Mouse (Mus musculus): ENCODE data around the gene Psmd13. TPM values are rescaled to one million over a fixed set of nuclear protein-coding genes. Genes with fewer than 3 reads are reported as not detected.

Gene Psmd13
- polyA plus RNA-seq, 1 experiment, result 130 TPM

DNA sequence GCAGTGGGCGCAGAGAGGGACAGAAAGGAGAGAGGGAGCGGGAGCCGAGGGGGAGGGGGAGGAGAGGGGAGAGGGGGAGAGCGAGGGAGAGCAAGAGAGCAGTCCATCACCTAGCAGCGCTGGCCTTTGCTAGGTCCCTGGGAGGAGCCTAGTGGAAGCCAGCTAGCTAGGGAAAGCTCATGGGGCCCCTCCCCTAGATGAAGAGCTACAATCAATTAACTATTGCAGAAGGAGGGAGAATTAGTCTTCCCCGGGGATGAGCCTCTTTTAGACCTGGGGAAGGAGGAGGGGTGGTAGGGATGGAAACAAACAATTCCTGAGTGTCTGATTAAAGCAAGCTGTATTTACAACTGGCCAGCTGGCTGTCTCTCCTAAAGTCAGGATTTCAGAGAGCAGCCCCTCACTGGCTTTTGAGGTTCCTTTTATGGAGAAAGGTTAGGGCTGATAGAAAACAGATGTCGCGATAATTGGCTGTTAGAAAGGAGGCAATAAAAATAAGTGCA lies 58.0 kb downstream of the Psmd13 start:
- TF ChIP-seq GATA1 (IDR thresholded peaks at IDR 0.05; ENCODE audit: borderline replicate concordance, low read length), result no peak
- no peak for TF ChIP-seq FLI1 (IDR thresholded peaks at IDR 0.05; ENCODE audit: low read length)
- Histone ChIP-seq H3K9me3 (no peaks in the 10 kb centered on the region), H3K27me3 (replicated peaks) (no peaks in the 10 kb centered on the region), H3K4me3 (replicated peaks) (no peak overlapping the region), H3K36me3 (replicated peaks; ENCODE audit: low read length) (peaks cover 21% of the 10 kb centered on the region), H3K4me1 (peaks cover 67% of the 10 kb centered on the region)

DNA sequence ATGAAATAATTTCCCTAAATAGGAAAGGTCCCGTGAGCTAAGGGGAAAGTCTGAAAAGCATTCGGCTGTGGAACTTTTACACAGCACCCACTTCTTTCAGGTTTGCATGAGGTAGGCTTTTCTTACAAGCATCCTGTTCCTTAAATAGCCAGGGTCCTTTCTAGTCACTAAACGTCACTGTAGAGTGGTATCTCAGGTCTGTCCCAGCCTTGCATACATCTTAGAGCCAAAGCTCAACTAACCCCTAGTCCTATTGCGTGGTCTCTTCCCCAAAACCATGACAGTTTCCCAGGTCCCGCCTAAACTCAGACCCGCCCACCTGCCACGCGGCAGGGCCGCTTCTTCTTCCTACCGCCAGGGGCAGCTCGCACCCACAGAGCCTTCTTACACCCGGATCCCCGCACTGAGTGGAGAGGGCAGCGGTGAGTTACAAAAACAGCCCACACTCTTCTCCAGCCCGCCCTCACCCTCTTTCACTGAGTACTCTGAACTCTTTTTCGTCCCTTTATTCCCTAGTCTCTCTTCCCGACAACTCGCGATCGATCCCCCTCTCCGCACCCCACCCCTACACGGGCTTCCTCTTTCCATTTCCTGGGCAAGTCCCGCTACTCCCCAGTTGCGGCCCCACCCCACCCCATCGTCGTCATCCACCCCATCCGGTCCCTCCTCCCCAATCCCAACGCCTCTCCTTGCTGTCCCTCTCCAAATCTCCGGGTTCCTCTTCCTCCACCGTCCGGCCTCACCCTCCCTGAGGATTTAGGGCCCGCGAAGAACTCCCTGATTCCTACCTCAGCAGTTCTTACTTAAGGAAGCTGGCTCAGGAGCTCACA lies 59.7 kb downstream of the Psmd13 start, which contains the start of gene Pgghg:
Pgghg (plus strand) TSS at position 170 of the 830 bp plus-strand sequence.
- H3K4me1 ChIP-seq, result peaks cover 77% of the 10 kb centered on the region
- peak within 1 kb of the TSS; percentile 93 for H3K4me3 ChIP-seq (replicated peaks)
- no peaks in the 10 kb centered on the region for H3K27me3 ChIP-seq (replicated peaks)
- H3K9me3 ChIP-seq, result no peaks in the 10 kb centered on the region
- H3K36me3 ChIP-seq (replicated peaks; ENCODE audit: low read length), result peaks cover 38% of the 10 kb centered on the region
- TF ChIP-seq GATA1 (IDR thresholded peaks at IDR 0.05; ENCODE audit: borderline replicate concordance, low read length) (no peak), FLI1 (IDR thresholded peaks at IDR 0.05; ENCODE audit: low read length) (no peak)

DNA sequence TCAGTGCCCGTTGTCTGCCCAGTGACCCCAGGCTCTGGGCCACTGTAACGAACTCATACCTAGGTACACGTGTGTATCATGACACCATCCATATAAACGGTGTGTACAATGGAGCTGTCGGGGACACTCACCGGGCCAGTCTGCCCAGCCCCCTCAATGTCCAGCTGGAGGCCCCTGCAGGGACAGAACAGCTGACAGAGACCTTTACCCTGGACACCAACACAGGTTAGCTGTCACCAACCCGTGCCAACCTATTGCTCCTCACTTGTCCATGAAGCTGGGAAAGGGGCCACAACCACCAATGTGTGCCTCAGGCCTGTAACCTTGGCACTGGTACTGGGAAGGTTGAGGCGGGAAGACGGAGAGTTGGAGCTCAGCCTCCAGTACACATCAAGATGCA lies 60.6 kb downstream of the Psmd13 start:
- TF ChIP-seq GATA1 (IDR thresholded peaks at IDR 0.05; ENCODE audit: borderline replicate concordance, low read length), result no peak
- no peak for TF ChIP-seq FLI1 (IDR thresholded peaks at IDR 0.05; ENCODE audit: low read length)
- H3K9me3 ChIP-seq, result no peaks in the 10 kb centered on the region
- peaks cover 86% of the 10 kb centered on the region for H3K4me1 ChIP-seq
- H3K36me3 ChIP-seq (replicated peaks; ENCODE audit: low read length), result peaks cover 47% of the 10 kb centered on the region
- no peaks in the 10 kb centered on the region for H3K27me3 ChIP-seq (replicated peaks)
- peak overlapping the region; percentile 93 for H3K4me3 ChIP-seq (replicated peaks)

DNA sequence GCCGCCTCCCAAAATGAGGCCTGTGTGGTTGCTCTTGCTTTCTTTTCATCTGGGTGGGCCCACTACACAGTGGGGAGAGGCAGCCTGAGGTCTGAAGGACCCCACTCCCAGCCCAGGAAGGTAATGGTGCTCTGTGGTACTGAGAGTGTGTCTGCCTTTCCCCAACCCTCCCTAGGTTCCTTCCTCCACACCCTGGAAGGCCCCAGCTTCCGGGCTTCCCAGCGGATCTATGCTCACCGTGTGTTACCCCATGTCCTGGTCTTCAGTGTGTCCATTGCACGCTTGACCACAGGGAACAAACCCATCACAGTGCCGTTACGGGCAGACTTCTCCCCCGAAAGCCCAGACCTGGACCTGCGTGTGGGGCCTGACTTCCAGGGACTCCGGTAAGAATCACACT lies 61.0 kb downstream of the Psmd13 start:
- peaks cover 51% of the 10 kb centered on the region for H3K36me3 ChIP-seq (replicated peaks; ENCODE audit: low read length)
- TF ChIP-seq GATA1 (IDR thresholded peaks at IDR 0.05; ENCODE audit: borderline replicate concordance, low read length) (no peak), FLI1 (IDR thresholded peaks at IDR 0.05; ENCODE audit: low read length) (no peak)
- H3K4me3 ChIP-seq (replicated peaks), result peak overlapping the region; percentile 51
- H3K27me3 ChIP-seq (replicated peaks), result no peaks in the 10 kb centered on the region
- no peaks in the 10 kb centered on the region for H3K9me3 ChIP-seq
- H3K4me1 ChIP-seq, result peaks cover 91% of the 10 kb centered on the region

DNA sequence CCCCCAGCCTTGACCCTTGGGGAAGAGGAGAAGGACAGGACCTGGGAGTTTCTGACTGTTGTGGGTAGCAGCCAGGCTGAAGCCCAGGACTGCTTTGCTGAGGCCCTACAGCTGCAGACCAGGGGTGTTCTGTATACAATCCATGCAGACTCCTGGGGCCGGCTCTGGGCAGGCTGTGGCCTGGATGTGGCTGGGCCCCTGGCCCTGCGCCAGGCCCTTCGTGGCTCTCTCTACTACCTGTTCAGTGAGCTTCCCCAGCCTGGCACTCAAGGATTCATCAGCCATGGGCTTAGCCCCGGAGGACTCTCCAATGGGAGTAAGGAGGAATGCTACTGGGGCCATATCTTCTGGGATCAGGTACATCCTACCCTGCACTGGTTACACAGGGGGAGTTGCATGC lies 61.6 kb downstream of the Psmd13 start:
- Histone ChIP-seq H3K4me1 (peaks cover 96% of the 10 kb centered on the region), H3K27me3 (replicated peaks) (no peaks in the 10 kb centered on the region), H3K9me3 (no peaks in the 10 kb centered on the region), H3K4me3 (replicated peaks) (peak overlapping the region; percentile 5), H3K36me3 (replicated peaks; ENCODE audit: low read length) (peaks cover 57% of the 10 kb centered on the region)
- TF ChIP-seq FLI1 (IDR thresholded peaks at IDR 0.05; ENCODE audit: low read length), result no peak
- TF ChIP-seq GATA1 (IDR thresholded peaks at IDR 0.05; ENCODE audit: borderline replicate concordance, low read length), result no peak

DNA sequence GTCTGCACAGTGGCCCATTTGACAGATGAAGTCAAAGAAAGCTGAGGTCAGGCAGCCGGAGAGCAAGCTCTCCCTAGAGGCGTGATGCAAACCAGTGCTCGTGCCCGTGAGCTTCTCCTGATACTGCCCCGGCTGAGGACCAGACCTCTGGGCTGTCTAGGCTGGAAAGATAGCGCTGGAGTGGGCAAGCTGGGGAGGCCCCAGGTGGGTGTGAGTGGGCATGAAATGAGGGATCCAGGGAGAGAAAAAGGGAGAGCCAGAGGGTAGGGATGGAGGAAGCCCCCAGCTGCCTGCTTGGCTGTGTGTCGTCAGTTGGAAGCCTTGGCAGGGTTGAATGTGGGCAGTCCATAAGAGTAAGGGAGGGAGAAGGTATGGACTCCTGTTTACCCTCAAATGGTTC lies 62.5 kb downstream of the Psmd13 start:
- Histone ChIP-seq H3K36me3 (replicated peaks; ENCODE audit: low read length) (peaks cover 66% of the 10 kb centered on the region), H3K4me3 (replicated peaks) (no peak overlapping the region), H3K9me3 (no peaks in the 10 kb centered on the region), H3K27me3 (replicated peaks) (no peaks in the 10 kb centered on the region), H3K4me1 (peaks cover 97% of the 10 kb centered on the region)
- TF ChIP-seq GATA1 (IDR thresholded peaks at IDR 0.05; ENCODE audit: borderline replicate concordance, low read length) (no peak), FLI1 (IDR thresholded peaks at IDR 0.05; ENCODE audit: low read length) (no peak)

DNA sequence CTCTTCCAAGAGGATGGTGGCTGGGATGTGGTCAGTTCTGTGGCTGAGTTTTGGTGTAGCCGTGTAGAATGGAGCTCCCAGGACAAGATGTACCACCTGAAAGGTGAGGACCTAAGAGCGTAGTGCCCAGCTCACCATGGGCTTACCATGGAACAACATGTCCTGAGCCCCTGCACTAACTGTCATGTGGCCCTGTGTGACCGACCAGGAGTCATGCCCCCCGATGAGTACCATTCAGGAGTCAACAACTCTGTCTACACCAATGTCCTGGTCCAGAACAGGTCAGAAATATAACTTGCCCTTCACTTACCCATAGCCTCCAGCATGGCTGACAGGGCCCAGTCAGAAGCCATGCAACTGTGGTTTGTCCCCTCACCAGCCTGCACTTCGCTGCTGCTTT lies 63.5 kb downstream of the Psmd13 start:
- Histone ChIP-seq H3K36me3 (replicated peaks; ENCODE audit: low read length) (peaks cover 76% of the 10 kb centered on the region), H3K9me3 (no peaks in the 10 kb centered on the region), H3K27me3 (replicated peaks) (no peaks in the 10 kb centered on the region), H3K4me3 (replicated peaks) (no peak overlapping the region), H3K4me1 (peaks cover 97% of the 10 kb centered on the region)
- TF ChIP-seq FLI1 (IDR thresholded peaks at IDR 0.05; ENCODE audit: low read length), result no peak
- no peak for TF ChIP-seq GATA1 (IDR thresholded peaks at IDR 0.05; ENCODE audit: borderline replicate concordance, low read length)

DNA sequence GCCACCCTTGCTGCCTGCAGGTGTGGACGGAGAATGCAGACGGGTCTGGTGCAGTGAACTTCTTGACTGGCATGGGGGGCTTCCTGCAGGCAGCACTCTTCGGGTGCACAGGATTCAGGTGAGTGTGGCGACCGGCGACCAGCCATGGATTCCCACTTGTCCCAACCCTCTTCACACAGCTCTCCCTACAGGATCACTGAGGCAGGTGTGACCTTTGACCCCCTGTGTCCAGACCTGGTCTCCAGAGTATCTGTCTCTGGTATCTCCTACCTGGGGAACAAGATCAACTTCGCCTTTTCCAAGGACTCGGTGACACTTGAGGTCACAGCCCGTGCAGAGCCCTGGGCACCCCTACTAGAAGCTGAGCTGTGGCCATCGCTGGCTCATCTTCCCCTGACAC lies 64.5 kb downstream of the Psmd13 start:
- Histone ChIP-seq H3K4me3 (replicated peaks) (peak overlapping the region; percentile 16), H3K36me3 (replicated peaks; ENCODE audit: low read length) (peaks cover 86% of the 10 kb centered on the region), H3K9me3 (no peaks in the 10 kb centered on the region), H3K4me1 (peaks cover 97% of the 10 kb centered on the region), H3K27me3 (replicated peaks) (no peaks in the 10 kb centered on the region)
- TF ChIP-seq FLI1 (IDR thresholded peaks at IDR 0.05; ENCODE audit: low read length), result no peak
- TF ChIP-seq GATA1 (IDR thresholded peaks at IDR 0.05; ENCODE audit: borderline replicate concordance, low read length), result no peak

DNA sequence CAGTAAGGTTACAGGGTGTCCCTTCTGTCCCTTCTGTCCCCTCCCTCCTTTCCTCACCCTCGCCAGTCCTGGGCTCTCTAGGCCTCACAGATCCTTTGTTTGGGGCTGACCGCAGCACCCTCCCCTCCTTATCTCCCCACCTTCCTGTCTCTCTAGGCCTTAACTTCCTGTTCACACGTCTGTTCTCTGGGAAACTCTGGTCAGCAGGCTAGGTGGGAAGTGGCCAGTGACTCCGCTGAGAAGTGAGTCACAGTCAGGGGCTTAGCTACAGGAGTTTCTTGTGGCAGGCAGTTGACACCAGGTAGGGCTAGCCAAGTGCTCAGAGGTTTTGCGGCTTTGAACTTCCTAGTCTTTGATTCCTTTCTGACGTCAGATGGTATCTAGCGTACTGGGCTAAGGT lies 65.2 kb downstream of the Psmd13 start:
- TF ChIP-seq GATA1 (IDR thresholded peaks at IDR 0.05; ENCODE audit: borderline replicate concordance, low read length) (peak; percentile 93), FLI1 (IDR thresholded peaks at IDR 0.05; ENCODE audit: low read length) (0 out of 2 replicates have a peak, but pooled peaks have one; percentile 15)
- Histone ChIP-seq H3K36me3 (replicated peaks; ENCODE audit: low read length) (peaks cover 93% of the 10 kb centered on the region), H3K4me1 (peaks cover 100% of the 10 kb centered on the region), H3K27me3 (replicated peaks) (no peaks in the 10 kb centered on the region), H3K4me3 (replicated peaks) (peak overlapping the region; percentile 84), H3K9me3 (no peaks in the 10 kb centered on the region)

DNA sequence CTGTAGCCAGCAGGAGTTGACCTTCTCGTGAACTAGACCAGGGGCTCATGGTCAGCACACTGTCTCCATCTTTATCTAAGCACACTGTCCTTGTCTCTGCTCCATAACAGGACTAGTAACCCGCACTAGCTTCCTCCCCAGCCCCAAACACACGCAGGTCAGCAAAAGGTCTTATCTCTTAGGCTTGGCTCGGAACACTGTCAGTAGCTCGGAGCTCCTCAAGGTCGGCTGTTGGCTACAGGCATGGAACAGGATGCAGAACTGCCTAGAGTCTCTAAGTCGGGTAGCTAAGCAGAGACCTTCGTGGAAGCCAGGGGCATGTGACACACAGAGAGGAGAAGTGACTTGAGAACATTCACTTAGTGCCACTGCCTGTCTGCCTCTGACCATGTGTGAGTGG lies 66.4 kb downstream of the Psmd13 start:
- Histone ChIP-seq H3K9me3 (no peaks in the 10 kb centered on the region), H3K4me3 (replicated peaks) (peak overlapping the region; percentile 48), H3K27me3 (replicated peaks) (no peaks in the 10 kb centered on the region), H3K4me1 (peaks cover 100% of the 10 kb centered on the region), H3K36me3 (replicated peaks; ENCODE audit: low read length) (peaks cover 100% of the 10 kb centered on the region)
- TF ChIP-seq FLI1 (IDR thresholded peaks at IDR 0.05; ENCODE audit: low read length), result no peak

Other genes starting within 250 kb of the Psmd13 start
- gene Olfr53, start 235.5 kb upstream of the Psmd13 start, polyA plus RNA-seq (2012; ENCODE audit: insufficient read depth, low replicate concordance), result not detected in 2 replicates
- gene Olfr539, start 222.0 kb upstream of the Psmd13 start, polyA plus RNA-seq (2012; ENCODE audit: insufficient read depth, low replicate concordance), result not detected in 2 replicates
- gene Olfr45, start 200.0 kb upstream of the Psmd13 start, polyA plus RNA-seq (2012; ENCODE audit: insufficient read depth, low replicate concordance), result not detected in 2 replicates
- gene Olfr541, start 184.7 kb upstream of the Psmd13 start, polyA plus RNA-seq (2012; ENCODE audit: insufficient read depth, low replicate concordance), result not detected in 2 replicates
- gene Cyp2e1, start 118.2 kb upstream of the Psmd13 start, polyA plus RNA-seq (2012; ENCODE audit: insufficient read depth, low replicate concordance), result not detected in 2 replicates
- 0.38 TPM in 1 of 2 replicates, not detected in the other for gene Syce1, start 94.1 kb upstream of the Psmd13 start, polyA plus RNA-seq (2012; ENCODE audit: insufficient read depth, low replicate concordance)
- gene Zfp941, start 59.8 kb upstream of the Psmd13 start, polyA plus RNA-seq (2012; ENCODE audit: insufficient read depth, low replicate concordance), result 1.8 TPM in 1 of 2 replicates, not detected in the other
- not detected in 2 replicates for gene Urah, start 47.0 kb upstream of the Psmd13 start, polyA plus RNA-seq (2012; ENCODE audit: insufficient read depth, low replicate concordance)
- 1.1 TPM in 1 of 2 replicates, not detected in the other for gene Scgb1c1, start 36.4 kb upstream of the Psmd13 start, polyA plus RNA-seq (2012; ENCODE audit: insufficient read depth, low replicate concordance)
- 0.13 TPM in 1 of 2 replicates, not detected in the other for gene Odf3, start 34.2 kb upstream of the Psmd13 start, polyA plus RNA-seq (2012; ENCODE audit: insufficient read depth, low replicate concordance)
- not detected in 2 replicates for gene Gm45785, start 25.6 kb upstream of the Psmd13 start, polyA plus RNA-seq (2012; ENCODE audit: insufficient read depth, low replicate concordance)
- 57.2 and 112 TPM in 2 replicates for gene Ric8a, start 25.0 kb upstream of the Psmd13 start, polyA plus RNA-seq (2012; ENCODE audit: insufficient read depth, low replicate concordance)
- 4.0 and 23.4 TPM in 2 replicates for gene Bet1l, start 24.4 kb upstream of the Psmd13 start, polyA plus RNA-seq (2012; ENCODE audit: insufficient read depth, low replicate concordance)
- gene Sirt3, start 341 bp downstream of the Psmd13 start, polyA plus RNA-seq (2012; ENCODE audit: insufficient read depth, low replicate concordance), result 25.1 and 60.6 TPM in 2 replicates
- not detected in 2 replicates for gene Cox8b, start 18.5 kb downstream of the Psmd13 start, polyA plus RNA-seq (2012; ENCODE audit: insufficient read depth, low replicate concordance)
- 18.0 and 21.3 TPM in 2 replicates for gene Nlrp6, start 38.9 kb downstream of the Psmd13 start, polyA plus RNA-seq (2012; ENCODE audit: insufficient read depth, low replicate concordance)
- 6.6 and 7.4 TPM in 2 replicates for gene Pgghg, start 59.4 kb downstream of the Psmd13 start, polyA plus RNA-seq (2012; ENCODE audit: insufficient read depth, low replicate concordance)
- not detected in 2 replicates for gene Ifitm5, start 68.3 kb downstream of the Psmd13 start, polyA plus RNA-seq (2012; ENCODE audit: insufficient read depth, low replicate concordance)
- gene Gm45717, start 74.0 kb downstream of the Psmd13 start, polyA plus RNA-seq (2012; ENCODE audit: insufficient read depth, low replicate concordance), result not detected in 2 replicates
- 93.8 and 722 TPM in 2 replicates for gene Ifitm2, start 74.0 kb downstream of the Psmd13 start, polyA plus RNA-seq (2012; ENCODE audit: insufficient read depth, low replicate concordance)
- 27.5 and 76.2 TPM in 2 replicates for gene Ifitm1, start 85.3 kb downstream of the Psmd13 start, polyA plus RNA-seq (2012; ENCODE audit: insufficient read depth, low replicate concordance)
- 28.6 and 151 TPM in 2 replicates for gene Ifitm3, start 128.8 kb downstream of the Psmd13 start, polyA plus RNA-seq (2012; ENCODE audit: insufficient read depth, low replicate concordance)
- gene Ifitm6, start 136.0 kb downstream of the Psmd13 start, polyA plus RNA-seq (2012; ENCODE audit: insufficient read depth, low replicate concordance), result 0.91 TPM in 1 of 2 replicates, not detected in the other
- gene Gm17387, start 147.2 kb downstream of the Psmd13 start, polyA plus RNA-seq (2012; ENCODE audit: insufficient read depth, low replicate concordance), result not detected in 2 replicates
- 11.5 and 17.3 TPM in 2 replicates for gene B4galnt4, start 179.1 kb downstream of the Psmd13 start, polyA plus RNA-seq (2012; ENCODE audit: insufficient read depth, low replicate concordance)
- 2.5 and 3.0 TPM in 2 replicates for gene Pkp3, start 196.2 kb downstream of the Psmd13 start, polyA plus RNA-seq (2012; ENCODE audit: insufficient read depth, low replicate concordance)
- gene Sigirr, start 218.6 kb downstream of the Psmd13 start, polyA plus RNA-seq (2012; ENCODE audit: insufficient read depth, low replicate concordance), result 41.8 and 92.9 TPM in 2 replicates
- not detected in 2 replicates for gene Ano9, start 235.8 kb downstream of the Psmd13 start, polyA plus RNA-seq (2012; ENCODE audit: insufficient read depth, low replicate concordance)
- 32.9 and 81.5 TPM in 2 replicates for gene Ptdss2, start 240.4 kb downstream of the Psmd13 start, polyA plus RNA-seq (2012; ENCODE audit: insufficient read depth, low replicate concordance)

All from megakaryocyte, embryonic 14.5 days (primary cell).